Mouse (Mus musculus) forelimb bud, embryonic 11.5 days (tissue): ENCODE results near the gene Ak5.

Source experiments
- DNase-seq: peaks from one replicate; pipeline ENCODE4 v3.0.0-alpha.2; 2012; ENCODE audit warnings: low read depth, low spot score

Gene Ak5

DNA sequence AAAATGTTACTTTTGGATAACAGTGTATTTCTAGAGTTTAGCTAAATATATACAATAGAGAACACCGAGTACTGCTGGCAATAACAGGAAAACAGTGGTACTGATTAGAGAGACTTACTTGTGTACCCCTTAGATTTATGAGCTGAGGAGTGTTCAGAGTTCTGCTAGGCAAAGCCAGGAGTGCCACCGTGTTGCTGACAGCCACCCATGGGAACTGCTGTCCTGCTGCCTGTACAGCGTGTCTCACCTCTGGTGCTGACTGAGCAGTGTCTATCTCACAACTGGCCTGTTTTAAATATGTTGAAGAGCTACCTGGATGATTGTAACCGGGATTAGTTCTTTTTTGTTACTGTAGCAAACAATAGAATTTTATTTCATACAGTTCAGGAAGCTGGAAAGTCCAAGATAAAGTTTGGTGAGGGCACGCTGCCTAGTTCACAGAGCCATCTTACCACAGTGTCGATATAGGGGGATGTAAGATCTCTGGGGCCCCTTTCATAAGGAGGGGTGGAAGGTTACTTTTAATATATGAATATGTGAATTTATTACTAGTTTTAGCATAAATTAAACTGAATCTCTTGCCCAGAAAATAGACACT, 103.5 kb downstream of the Ak5 start:
- DNase-seq, result no peak

DNA sequence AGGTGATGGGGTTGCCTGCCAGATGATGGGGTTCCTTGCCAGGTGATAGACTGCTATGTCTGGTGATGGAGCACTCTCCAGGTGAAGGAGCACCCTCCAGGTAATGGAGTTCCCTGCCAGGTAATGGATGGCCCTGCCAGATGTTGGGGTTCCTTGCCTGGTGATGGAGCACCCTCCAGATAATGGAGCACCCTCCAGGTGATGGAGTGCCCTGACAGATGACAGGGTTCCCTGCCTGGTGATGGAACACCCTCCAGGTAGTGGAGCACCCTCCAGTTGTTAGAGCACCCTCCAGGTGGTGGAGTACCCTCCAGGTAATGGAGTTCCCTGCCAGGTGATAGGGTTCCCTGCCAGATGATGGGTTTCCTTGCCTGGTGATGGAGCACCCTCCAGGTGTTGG, 104.3 kb downstream of the Ak5 start:
- no peak for DNase-seq

DNA sequence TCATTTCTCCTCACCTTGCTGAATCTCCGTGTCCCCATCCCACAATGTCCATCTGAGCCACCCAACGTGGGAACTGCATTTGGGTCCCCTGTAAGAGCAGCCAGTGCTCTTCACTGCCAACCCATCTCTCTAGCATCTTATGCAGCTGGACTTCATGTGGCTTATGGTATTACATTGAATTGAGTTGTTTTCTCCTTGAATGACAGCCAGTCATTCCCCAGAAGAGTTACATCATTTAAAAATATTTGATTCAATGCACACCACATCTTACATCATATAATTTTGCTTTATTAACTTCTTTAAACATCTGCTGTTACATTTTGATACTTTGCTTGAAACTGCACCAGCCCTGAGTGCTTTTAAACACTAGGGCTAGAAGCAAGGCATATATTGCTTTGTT, 106.5 kb downstream of the Ak5 start:
- no peak for DNase-seq

DNA sequence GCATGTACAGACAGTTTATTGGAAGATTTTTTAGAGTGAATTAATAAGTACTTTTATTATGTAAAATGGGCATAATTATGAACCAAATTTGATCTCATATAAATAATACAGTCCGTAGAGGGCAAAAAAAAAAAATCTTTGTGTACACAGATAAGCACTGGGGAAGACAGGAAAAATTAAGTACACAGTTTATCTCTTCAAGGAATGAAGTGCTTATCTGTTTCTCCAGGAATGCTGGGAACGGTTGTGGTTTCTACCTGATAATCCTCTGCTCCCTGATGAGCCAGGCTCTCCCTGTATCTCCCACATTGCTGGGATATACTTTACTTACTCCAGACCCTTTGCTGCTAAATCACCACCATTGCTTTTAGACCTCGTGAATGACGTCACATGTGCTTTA, 108.9 kb downstream of the Ak5 start:
- DNase-seq, result no peak

DNA sequence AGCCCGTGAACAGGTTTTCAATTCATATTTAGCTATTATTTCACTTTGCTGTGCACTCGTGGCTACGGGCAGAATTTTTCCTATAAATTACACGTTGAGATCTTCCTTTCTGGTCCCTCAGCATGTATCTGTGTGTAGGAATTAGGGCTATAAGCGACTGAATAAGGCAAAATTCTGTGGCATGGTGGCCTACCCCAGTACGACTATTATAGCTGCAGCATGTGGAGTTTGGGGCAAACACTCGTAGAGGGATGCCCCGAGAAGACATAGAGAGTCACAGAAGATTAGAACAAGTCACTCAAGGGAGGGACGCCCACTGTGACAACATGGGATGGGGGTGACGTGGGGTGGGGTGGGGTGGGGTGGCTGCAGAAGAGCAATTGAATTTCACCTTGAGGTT, 110.1 kb downstream of the Ak5 start:
- DNase-seq, result no peak

DNA sequence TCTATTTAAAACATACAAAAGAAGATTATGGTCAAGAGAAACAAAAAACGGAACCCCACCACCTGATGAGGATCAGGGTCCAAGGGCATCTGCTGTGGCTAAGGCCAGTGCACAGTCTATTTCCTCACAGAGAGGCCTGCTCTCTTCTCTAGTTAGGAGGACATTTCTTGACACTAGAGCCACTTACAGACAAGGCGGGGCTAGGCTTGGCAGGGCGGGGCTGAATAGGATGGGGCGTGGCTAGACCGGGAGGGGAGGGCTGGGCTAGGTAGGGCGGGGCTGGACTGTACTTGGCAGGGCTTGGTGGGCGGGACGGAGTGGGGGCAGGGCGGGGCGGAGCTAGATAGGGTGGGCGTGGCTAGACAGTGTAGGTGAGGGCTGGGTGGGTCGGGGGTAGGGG, 110.5 kb downstream of the Ak5 start:
- DNase-seq, result no peak

DNA sequence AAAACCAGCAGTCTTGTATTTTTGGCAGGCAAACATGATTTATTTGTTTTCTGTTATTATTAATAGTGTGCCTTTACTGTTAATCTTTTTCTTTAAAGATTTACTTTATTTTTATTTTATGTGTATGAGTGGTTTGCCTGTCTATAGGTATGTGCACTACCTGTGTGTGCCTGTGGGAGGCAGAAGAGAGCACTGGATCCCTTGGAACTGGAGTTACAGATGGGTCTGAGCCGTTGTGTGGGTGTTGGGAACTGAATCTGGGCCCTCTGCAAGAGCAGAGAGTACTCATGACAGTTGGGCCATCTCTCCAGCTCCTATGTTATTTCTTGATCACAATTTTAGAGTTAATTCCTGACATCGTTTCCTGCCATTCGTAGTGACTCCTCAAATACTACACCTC, 111.2 kb downstream of the Ak5 start:
- DNase-seq, result no peak

DNA sequence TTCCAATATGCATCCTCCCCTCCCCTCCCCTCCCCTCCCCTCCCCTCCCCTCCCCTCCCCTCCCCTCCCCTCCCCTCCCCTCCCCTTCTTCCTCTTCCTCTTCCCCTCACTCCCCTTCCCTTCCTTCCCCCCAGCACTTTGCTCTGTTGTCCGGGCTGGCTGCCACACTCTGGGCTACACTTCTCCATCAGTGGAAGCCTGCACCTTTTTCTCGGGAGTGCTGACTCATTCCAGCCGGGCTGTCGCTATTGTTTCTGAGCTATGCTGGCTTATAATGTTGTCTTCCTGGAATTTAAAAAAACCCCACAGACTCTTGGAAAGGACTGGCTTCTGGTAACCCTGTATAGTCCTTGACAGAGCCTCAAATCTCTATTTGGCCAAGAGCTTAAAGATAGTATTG, 111.7 kb downstream of the Ak5 start:
- DNase-seq, result no peak

DNA sequence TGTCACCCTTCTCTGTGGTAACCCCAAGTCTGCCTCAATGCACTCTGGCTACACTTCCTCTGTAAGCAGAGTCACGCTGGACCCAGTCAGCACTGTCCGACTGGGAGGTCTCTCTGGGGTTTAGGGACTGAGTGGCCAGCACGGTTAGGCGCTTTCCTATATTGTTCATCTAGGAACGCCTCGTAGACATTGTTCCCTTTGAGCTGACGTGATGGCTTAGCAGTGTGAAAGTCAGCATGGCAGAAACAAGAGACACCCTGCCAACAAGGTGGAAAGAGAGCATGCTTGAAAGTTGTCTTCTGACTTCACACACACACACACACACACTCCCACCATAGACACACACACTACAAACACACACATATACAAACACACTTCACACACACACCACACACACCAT, 112.9 kb downstream of the Ak5 start:
- DNase-seq, result no peak

DNA sequence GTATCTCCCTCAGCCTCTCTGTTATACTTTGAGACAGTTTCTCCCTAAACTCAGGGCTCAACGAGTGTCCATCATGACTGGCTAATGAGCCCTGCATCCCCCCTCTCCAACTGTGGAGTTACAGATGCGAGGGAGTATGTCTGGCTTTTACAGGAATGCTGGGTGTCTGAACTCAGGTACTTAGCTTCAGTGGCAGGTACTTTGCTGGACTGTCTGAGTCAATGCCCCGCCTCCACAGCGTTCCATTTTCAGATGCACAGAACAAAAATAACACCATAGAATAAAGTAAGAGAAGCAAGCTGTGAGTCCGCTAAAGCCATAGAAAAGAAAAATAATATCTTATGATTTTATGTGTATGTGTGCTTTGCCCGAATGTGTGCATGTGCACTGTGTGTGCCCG, 113.8 kb downstream of the Ak5 start:
- no peak for DNase-seq

DNA sequence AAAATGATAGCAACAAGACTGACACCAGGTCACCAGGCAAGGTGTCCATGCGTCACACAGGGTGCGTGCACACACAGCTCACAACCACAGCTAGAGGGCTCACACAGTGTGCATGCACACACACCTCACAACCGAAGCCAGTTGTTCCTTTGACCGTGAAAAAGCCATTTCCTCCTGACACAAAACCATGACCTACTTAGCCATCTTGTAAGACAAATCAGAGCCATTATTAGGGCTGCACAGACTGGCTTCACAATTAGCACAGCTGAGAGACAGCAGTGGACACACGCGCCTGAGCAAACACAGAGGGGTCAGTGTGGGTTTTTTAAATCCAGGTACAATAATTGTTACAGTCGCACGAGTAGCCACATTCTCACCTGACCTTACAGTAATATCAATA, 115.5 kb downstream of the Ak5 start:
- DNase-seq, result no peak

DNA sequence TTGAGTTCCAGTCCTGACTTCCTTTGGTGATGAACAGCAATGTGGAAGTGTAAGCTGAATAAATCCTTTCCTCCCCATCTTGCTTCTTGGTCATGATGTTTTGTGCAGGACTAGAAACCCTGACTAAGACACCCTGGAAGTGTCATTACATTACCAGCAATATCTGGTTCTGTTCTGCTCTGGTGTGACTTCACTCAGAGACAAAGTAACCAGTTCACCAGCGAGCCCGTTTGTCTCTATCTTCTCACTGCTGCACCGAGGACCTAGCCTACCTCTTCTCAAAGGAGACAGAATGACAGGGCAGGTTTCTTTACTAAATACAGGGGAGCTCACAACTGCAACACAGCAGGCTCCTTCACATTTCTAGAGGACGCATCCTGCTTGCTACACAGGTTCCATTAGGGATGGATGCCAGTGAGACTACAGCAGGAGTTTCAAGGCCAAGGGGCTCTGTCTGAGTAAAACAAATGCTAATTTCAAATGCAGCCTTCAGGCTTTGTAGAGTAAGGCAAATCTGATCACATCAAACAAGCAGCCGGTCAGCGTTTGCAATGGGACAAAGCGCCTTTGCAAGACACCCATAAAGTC, 117.5 kb downstream of the Ak5 start:
- DNase-seq, result no peak

DNA sequence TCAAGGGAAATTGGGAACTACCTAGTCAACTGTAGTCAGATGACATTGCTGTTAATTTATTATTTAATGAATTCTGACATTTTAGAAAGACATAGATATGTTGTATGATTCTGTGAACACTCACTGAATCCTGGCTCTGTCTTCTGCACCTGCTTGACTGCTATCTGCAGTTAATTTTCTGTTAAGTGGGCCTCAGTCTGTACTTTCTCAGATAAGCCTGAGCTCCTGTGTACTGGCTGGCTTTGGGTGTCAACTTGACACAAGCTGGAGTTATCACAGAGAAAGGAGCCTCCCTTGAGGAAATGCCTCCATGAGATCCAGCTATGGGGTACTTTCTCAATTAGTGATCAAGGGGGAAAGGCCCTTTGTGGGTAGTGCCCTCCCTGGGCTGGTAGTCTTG, 118.1 kb downstream of the Ak5 start:
- no peak for DNase-seq

DNA sequence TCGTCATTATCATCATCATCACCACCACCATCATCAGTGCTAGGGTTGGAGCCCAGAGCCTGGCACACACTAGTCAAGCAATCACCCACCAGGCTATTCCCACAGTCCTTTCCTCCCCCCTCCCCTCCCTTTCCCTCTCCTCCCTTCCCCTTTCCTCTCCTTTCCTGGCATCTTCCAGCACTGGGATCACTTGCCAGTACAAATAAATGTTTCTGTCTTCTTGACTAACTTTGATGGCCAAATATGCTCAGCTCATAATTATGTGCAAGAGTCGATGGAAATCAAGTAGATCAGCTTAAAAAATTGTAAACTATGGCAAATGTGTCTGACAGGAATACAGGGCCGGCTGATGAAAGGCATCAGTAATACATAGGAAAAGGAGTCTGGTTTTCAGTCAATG, 123.2 kb downstream of the Ak5 start:
- DNase-seq, result no peak

DNA sequence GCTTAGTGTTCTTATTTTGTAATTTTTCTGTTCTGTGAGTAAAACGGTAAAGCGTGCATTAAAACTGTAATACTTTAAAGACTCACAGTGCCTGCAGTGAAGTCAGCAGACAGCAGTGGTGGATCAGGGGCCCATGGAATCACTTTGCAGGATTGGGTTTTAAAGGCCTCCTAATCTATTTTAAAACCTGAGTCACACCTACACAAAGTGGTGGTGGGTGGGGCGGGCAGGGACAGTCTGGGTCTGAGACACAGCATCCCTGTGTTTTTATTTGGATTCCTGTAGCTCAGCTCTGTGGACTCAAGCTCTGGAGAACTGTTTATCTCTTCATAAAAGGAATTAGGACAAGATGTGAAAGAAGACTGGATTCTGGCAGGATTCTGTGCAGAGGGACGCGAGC, 125.9 kb downstream of the Ak5 start:
- DNase-seq, result no peak

DNA sequence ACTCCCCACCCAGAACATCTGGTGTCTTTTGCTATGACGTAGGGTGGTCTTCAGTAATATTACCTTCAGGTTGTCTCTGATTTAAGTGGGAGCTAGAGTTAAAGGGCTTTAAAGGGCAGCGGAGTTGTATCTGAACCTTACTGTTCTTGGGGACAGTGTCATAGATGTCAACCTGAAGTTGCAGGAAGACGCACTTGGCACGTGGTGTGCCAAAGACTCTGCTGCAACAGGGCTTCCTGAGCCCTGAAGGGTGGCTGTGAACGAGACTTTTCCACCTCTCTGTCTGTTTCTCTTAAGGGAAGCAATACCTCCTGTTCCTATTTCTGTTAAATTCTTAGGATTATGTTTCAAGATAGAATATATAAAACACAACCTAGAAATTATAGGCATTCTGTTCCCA, 137.8 kb downstream of the Ak5 start:
- DNase-seq, result no peak

DNA sequence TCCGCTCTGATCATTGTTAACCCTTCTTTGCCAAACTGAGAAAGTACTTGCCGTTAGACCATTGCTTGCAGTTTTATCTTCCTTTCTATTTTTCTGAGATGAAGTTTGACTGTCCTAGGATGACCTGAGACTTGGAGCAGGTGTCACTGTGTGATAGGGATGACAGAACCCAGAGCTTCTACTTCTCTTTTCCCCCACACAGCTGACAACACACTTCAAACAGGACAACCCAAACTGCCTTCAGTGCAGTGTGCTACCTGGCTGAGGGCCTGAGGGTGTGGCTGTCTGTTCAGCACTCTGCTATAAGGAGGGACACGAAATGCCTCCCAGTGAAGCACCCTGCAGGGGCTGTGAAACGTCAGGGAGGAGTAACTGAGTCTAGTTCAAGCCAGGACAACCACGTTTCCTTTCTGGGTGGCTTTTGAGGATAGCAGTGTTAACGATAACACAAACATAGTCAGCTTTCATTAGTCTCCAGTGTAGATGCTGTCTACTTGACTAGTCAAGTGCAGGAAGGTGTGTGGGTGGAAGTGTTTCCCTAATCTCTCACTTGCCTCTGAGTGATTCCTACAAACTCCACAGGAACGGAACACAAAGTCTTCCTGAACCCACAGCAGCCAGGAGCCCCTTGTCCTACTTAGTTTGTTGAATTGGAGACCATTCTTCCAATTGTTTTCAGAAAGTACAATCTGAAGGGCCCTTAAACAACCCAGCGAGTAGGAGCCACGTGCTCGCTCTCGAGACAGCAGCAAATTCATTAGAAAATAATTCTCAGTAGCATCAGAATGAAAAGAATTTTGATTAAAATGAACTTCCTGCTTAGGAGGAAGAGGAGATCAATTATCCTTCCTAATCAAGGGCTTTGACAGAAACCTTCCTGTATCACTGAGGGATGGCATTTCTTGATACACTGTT, 138.8 kb downstream of the Ak5 start:
- DNase-seq, result no peak

DNA sequence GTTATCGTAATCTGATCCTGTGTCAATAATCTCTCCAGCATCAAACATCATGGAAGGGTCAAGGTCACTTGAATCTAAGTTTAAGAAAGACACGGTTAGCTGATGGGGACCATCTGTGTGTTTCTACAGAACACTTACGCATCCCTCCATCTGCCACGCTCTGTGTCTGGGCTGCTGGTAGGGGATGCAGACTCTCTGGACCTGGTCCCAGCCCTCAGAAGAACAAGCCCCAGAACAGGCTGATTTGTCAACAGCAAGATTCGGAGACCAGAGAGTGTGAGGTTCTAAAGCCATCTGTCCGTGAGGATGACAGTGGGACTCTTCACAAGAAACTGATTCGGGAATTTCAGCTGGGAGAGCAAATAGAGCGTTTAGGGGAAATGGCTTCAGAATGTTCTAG, 141.4 kb downstream of the Ak5 start:
- no peak for DNase-seq

DNA sequence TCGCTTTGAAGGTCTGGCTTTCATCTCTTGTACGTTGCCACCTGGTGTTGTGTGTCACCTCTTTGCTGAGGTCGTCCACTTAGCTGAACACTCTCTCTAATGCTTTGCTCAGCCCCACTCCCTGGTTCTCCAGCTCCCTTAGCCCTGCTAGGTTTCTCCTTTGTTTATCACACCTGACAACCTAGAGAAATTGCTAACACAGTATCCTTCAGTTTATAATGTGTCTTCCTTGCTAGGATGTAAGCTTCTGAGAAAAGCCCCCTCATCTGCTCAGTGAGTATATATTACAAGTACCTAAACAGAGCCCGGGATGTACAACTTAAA, 144.9 kb downstream of the Ak5 start:
- no peak for DNase-seq

DNA sequence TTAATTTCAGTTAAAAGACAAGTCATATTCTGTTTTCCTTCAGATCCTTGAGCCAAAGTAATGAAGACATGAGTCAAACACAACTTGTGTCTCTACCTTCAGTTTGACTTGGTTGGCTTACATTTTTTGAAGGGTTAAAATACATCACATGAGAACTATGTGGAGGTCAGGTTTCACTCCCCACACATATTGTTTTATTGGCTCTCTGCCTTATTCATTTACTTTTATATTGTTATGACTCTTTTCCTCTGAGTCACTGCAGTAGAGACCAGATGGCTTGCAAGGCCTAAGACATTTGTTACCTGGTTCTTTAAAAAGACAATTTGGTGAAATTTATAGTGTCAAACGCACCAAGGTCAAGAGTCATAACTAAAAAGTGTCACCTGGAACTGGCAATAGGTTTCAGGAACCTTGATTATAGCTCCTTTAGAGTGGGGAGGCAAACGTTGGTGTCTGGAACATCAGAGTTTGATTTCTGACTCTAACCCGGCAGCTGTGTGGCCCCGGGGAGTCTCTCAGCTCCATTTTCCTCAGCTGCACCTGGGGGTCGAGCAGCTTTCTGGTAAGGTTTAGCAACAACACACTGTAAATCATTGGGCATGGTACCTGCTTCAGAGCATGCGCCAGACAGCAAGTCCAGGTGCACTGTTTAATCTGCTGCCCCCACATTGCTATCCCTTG, 145.4 kb downstream of the Ak5 start:
- DNase-seq, result peak; percentile 85

DNA sequence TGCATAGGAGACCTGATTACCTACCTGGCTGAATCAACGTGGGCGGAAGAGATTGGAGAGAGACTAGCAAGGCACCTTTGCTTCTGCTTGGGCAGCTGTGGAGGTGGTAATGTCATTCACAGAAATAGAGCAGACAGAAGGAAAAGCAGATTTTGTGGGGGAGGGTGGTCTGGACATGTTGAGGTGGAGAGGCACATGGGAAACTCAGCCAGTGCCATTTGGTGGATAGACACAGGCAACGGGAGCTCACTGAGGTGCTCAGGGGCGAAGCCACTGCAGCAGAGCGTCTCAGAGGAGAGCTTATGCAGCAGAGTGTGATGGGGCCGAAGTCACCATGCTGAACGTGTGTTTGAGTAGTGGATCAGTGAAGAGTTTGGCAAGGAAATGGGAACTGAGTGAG, 147.1 kb downstream of the Ak5 start:
- no peak for DNase-seq

DNA sequence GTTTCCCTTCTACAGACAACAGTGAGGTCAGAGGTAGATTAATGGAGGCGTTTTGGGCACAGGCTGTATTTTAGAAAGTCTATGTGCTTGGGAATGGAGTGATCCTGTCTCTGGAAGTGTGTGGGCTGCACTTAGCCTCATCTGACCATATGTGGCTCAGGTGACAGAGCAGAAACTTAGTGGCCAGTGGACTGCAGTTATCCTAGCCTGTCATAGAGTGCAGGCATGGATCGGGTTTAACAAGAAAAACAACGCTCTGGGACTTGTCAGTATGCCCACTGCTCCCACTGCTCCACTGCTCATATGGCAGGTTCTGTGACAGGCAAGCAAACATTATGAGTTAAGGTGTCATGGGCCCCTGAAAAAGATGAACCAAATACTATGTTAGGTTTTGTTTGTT, 148.1 kb downstream of the Ak5 start:
- DNase-seq, result no peak

DNA sequence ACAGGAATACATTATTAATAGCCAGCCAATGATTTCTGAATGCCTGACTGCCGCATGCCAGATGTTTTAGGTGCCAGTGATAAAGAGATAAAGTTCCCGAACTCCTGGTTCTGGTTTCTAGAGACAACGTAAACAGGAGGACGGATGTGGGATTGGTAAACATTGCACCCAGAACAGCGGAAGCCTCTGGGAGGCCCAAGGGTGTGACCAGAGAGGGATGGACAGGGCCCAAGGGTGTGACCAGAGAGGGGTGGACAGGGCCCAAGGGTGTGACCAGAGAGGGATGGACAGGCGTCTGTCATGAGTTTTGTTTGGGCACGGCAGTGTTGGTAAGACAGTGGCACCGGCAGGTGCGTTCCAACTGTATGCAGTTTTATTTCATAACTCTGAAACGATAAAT, 148.6 kb downstream of the Ak5 start:
- no peak for DNase-seq
